Mouse (Mus musculus) MEL (cell line): ENCODE measurements at regions not wholly inside any gene's neighbourhood (a gene's known extent, or its start where the extent isn't known, plus 50 kb on each side); places are given as distances from the start of the nearest gene placed in this dataset.

Source experiments
- DNase-seq: peaks from one replicate; pipeline ENCODE4 v3.0.0; 2011; ENCODE audit warnings: low read depth, low spot score
- H3K27ac ChIP-seq: 2 replicates; pipeline ENCODE4 v1.5.1; 2012; ENCODE audit warnings: low read depth, mild to moderate bottlenecking, control low read depth, low read length, moderate library complexity; ENCODE audit not compliant: control insufficient read depth
- H3K27me3 ChIP-seq, 2 experiments: fragments of 150-350 bp in 1 of 2; sonication (generic) in 1 of 2; 2 replicates each; pipeline ENCODE4 v1.6.1; 2012; ENCODE audit warnings: low read length in 2 of 2, mild to moderate bottlenecking in 2 of 2, improper control_type of control experiment in 1 of 2, moderate library complexity in 1 of 2; ENCODE audit not compliant: insufficient read depth in 2 of 2, control insufficient read depth in 1 of 2
- H3K36me3 ChIP-seq, 2 experiments: 2 replicates each; pipeline ENCODE4 v1.6.1; 2012 to 2014; ENCODE audit warnings: low read length in 2 of 2, improper control_type of control experiment in 1 of 2, inconsistent platforms in 1 of 2, mild to moderate bottlenecking in 1 of 2; ENCODE audit not compliant: insufficient read depth in 2 of 2, control insufficient read depth in 1 of 2
- H3K4me1 ChIP-seq, 2 experiments: fragments of 150-350 bp in 1 of 2; sonication (generic) in 1 of 2; 2 replicates each; pipeline ENCODE4 v1.6.1; 2012; ENCODE audit warnings: low read length in 2 of 2, improper control_type of control experiment in 1 of 2, mild to moderate bottlenecking in 1 of 2; ENCODE audit not compliant: insufficient read depth in 2 of 2, control insufficient read depth in 1 of 2
- H3K4me3 ChIP-seq, 2 experiments: fragments of 150-350 bp in 1 of 2; sonication (generic) in 1 of 2; 2 replicates each; pipeline ENCODE4 v1.5.1; 2012; ENCODE audit warnings: low read depth in 2 of 2, low read length in 2 of 2, mild to moderate bottlenecking in 2 of 2, moderate library complexity in 2 of 2, control low read depth in 1 of 2, improper control_type of control experiment in 1 of 2; ENCODE audit not compliant: control insufficient read depth in 1 of 2, insufficient read depth in 1 of 2
- H3K79me2 ChIP-seq: 2 replicates; pipeline ENCODE4 v1.6.1; 2012; ENCODE audit warnings: mild to moderate bottlenecking, low read length, moderate library complexity; ENCODE audit not compliant: control insufficient read depth, poor library complexity, insufficient read depth
- H3K9ac ChIP-seq: 2 replicates; pipeline ENCODE4 v1.6.1; 2012; ENCODE audit warnings: low read depth, mild to moderate bottlenecking, control low read depth, low read length, moderate library complexity; ENCODE audit not compliant: control insufficient read depth, poor library complexity, severe bottlenecking
- H3K9me3 ChIP-seq: fragments of 150-350 bp; sonication (generic); replicated peaks from 2 replicates; pipeline ENCODE4 v1.6.1; 2012; ENCODE audit warnings: mild to moderate bottlenecking, low read length, improper control_type of control experiment, moderate library complexity; ENCODE audit not compliant: insufficient read depth
- BHLHE40 ChIP-seq: IDR thresholded peaks from 2 replicates; pipeline ENCODE4 v1.6.1; 2012; ENCODE audit warnings: low read depth, mild to moderate bottlenecking, inconsistent platforms, low read length, improper control_type of control experiment, borderline replicate concordance
- CHD1 ChIP-seq: IDR thresholded peaks from 2 replicates; pipeline ENCODE4 v1.6.1; 2012; ENCODE audit warnings: low read depth, mild to moderate bottlenecking, inconsistent platforms, low read length, improper control_type of control experiment
- CHD2 ChIP-seq: IDR thresholded peaks from 2 replicates; pipeline ENCODE4 v1.6.1; 2011; ENCODE audit warnings: low read length, improper control_type of control experiment
- ELF1 ChIP-seq: IDR thresholded peaks from 2 replicates; pipeline ENCODE4 v1.6.1; 2014; ENCODE audit warnings: low read depth, mild to moderate bottlenecking, inconsistent platforms, low read length, improper control_type of control experiment, moderate library complexity
- EP300 ChIP-seq, 2 experiments: IDR thresholded peaks; 2 replicates each; pipeline ENCODE4 v1.6.1; 2011; ENCODE audit warnings: improper control_type of control experiment in 2 of 2, low read length in 2 of 2, low read depth in 1 of 2, mild to moderate bottlenecking in 1 of 2
- ETS1 ChIP-seq: IDR thresholded peaks from 2 replicates; pipeline ENCODE4 v1.6.1; 2012; ENCODE audit warnings: low read depth, mild to moderate bottlenecking, inconsistent platforms, low read length, improper control_type of control experiment, moderate library complexity
- GABPA ChIP-seq: IDR thresholded peaks from 2 replicates; pipeline ENCODE4 v1.6.1; 2012; ENCODE audit warnings: low read depth, mild to moderate bottlenecking, inconsistent platforms, low read length, improper control_type of control experiment, moderate library complexity
- HCFC1 ChIP-seq: IDR thresholded peaks from 2 replicates; pipeline ENCODE4 v1.6.1; 2012; ENCODE audit warnings: low read depth, mild to moderate bottlenecking, inconsistent platforms, low read length, improper control_type of control experiment, moderate library complexity
- JUND ChIP-seq: IDR thresholded peaks from 2 replicates; pipeline ENCODE4 v1.6.1; 2011; ENCODE audit warnings: low read depth, mild to moderate bottlenecking, improper control_type of control experiment, low read length
- KAT2A ChIP-seq: conservative IDR thresholded peaks from 2 replicates; pipeline ENCODE4 v1.6.1; 2012; ENCODE audit warnings: low read depth, low read length, improper control_type of control experiment, inconsistent platforms
- MAX ChIP-seq: IDR thresholded peaks from 2 replicates; pipeline ENCODE4 v1.6.1; 2011; ENCODE audit warnings: low read length, improper control_type of control experiment
- MAZ ChIP-seq: IDR thresholded peaks from 2 replicates; pipeline ENCODE4 v1.6.1; 2012; ENCODE audit warnings: low read depth, mild to moderate bottlenecking, inconsistent platforms, low read length, improper control_type of control experiment
- MXI1 ChIP-seq: IDR thresholded peaks from 2 replicates; pipeline ENCODE4 v1.6.1; 2011; ENCODE audit warnings: mild to moderate bottlenecking, low read depth, low read length, improper control_type of control experiment
- MYB ChIP-seq: IDR thresholded peaks from 2 replicates; pipeline ENCODE4 v1.6.1; 2011; ENCODE audit warnings: mild to moderate bottlenecking, low read depth, low read length, improper control_type of control experiment
- MYC ChIP-seq: IDR thresholded peaks from 2 replicates; pipeline ENCODE4 v1.6.1; 2011; ENCODE audit warnings: low read depth, mild to moderate bottlenecking, low read length, improper control_type of control experiment, moderate library complexity
- NELFE ChIP-seq: IDR thresholded peaks from 2 replicates; pipeline ENCODE4 v1.6.1; 2011; ENCODE audit warnings: low read depth, low read length, improper control_type of control experiment
- POLR2AphosphoS2 ChIP-seq: IDR thresholded peaks from 2 replicates; pipeline ENCODE4 v1.6.1; 2011; ENCODE audit warnings: low read length, improper control_type of control experiment
- POLR2AphosphoS5 ChIP-seq: IDR thresholded peaks from 2 replicates; pipeline ENCODE4 v1.6.1; 2012; ENCODE audit warnings: low read depth, borderline replicate concordance, mild to moderate bottlenecking, inconsistent platforms, low read length, moderate library complexity, mixed read lengths
- RAD21 ChIP-seq: IDR thresholded peaks from 2 replicates; pipeline ENCODE4 v1.6.1; 2011; ENCODE audit warnings: mild to moderate bottlenecking, low read depth, low read length, improper control_type of control experiment
- RCOR1 ChIP-seq: IDR thresholded peaks from 2 replicates; pipeline ENCODE4 v1.6.1; 2012; ENCODE audit warnings: low read depth, mild to moderate bottlenecking, inconsistent platforms, low read length, improper control_type of control experiment
- SIN3A ChIP-seq: IDR thresholded peaks from 2 replicates; pipeline ENCODE4 v1.6.1; 2012; ENCODE audit warnings: low read length, improper control_type of control experiment, inconsistent platforms
- SMC3 ChIP-seq: IDR thresholded peaks from 2 replicates; pipeline ENCODE4 v1.6.1; 2011; ENCODE audit warnings: low read depth, low read length, improper control_type of control experiment
- TCF12 ChIP-seq: IDR thresholded peaks from 2 replicates; pipeline ENCODE4 v1.6.1; 2014; ENCODE audit warnings: low read depth, mild to moderate bottlenecking, inconsistent platforms, low read length, improper control_type of control experiment, moderate library complexity
- UBTF ChIP-seq: IDR thresholded peaks from 2 replicates; pipeline ENCODE4 v1.6.1; 2012; ENCODE audit warnings: low read depth, mild to moderate bottlenecking, inconsistent platforms, low read length, improper control_type of control experiment, moderate library complexity, borderline replicate concordance; ENCODE audit not compliant: insufficient read depth
- USF1 ChIP-seq: IDR thresholded peaks from 2 replicates; pipeline ENCODE4 v1.6.1; 2014; ENCODE audit warnings: low read depth, mild to moderate bottlenecking, inconsistent platforms, low read length, improper control_type of control experiment, moderate library complexity
- USF2 ChIP-seq, 2 experiments: IDR thresholded peaks; 2 replicates each; pipeline ENCODE4 v1.6.1; 2011 to 2012; ENCODE audit warnings: improper control_type of control experiment in 2 of 2, low read length in 2 of 2, borderline replicate concordance in 1 of 2, inconsistent platforms in 1 of 2, low read depth in 1 of 2, mild to moderate bottlenecking in 1 of 2; ENCODE audit not compliant: insufficient read depth in 1 of 2
- ZMIZ1 ChIP-seq: IDR thresholded peaks from 2 replicates; pipeline ENCODE4 v1.6.1; 2012; ENCODE audit warnings: low read depth, mild to moderate bottlenecking, inconsistent platforms, low read length, improper control_type of control experiment, moderate library complexity
- ZNF384 ChIP-seq: IDR thresholded peaks from 2 replicates; pipeline ENCODE4 v1.6.1; 2012; ENCODE audit warnings: low read depth, mild to moderate bottlenecking, inconsistent platforms, low read length, improper control_type of control experiment

DNA sequence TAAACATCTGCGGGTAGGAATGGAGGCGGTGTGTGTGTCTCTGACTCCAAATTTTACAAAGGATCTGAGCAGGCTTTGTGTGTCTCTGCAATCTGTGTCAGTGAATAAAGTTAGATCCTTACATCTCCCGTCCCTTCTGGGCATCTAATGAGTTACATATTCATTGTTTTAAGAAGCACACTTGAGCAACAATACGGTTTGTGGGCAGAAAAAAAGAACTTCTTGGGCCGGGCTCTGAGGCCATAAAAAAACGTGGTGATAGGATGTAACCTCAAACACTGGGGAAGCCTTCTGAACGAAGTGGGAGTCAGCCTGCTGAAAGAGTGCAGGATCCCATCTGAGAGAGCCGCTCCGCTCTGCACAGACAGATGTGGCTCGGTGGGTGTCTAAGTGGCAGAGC is 94.2 kb upstream of the Lef1 start:
- H3K4me3 ChIP-seq = no peak overlapping the region
- H3K9me3 ChIP-seq = no peaks in the 10 kb centered on the region
- no peaks in the 10 kb centered on the region for H3K79me2 ChIP-seq
- no peak overlapping the region for H3K27ac ChIP-seq
- no peak for DNase-seq
- H3K27me3 ChIP-seq = no peaks in the 10 kb centered on the region
- H3K4me1 ChIP-seq = no peaks in the 10 kb centered on the region
- H3K36me3 ChIP-seq = no peaks in the 10 kb centered on the region
- no peak overlapping the region for H3K9ac ChIP-seq
- no peak for TF ChIP-seq MAZ
- TF ChIP-seq UBTF = no peak

GRCm38 (mm10) chr3:131014092-131014716 is 96.1 kb upstream of the Lef1 start:
- H3K4me1 ChIP-seq = no peaks in the 10 kb centered on the region
- no peak overlapping the region for H3K4me3 ChIP-seq
- no peak overlapping the region for H3K27ac ChIP-seq
- H3K9ac ChIP-seq = no peak overlapping the region
- no peaks in the 10 kb centered on the region for H3K27me3 ChIP-seq
- no peak for DNase-seq
- no peaks in the 10 kb centered on the region for H3K36me3 ChIP-seq
- H3K9me3 ChIP-seq = no peaks in the 10 kb centered on the region
- TF ChIP-seq ETS1 = no peak
- no peak for TF ChIP-seq MYB
- TF ChIP-seq EP300 (IDR thresholded peaks at IDR 0.05; ENCODE audit: low read depth in 1 of 2, low read length in 2 of 2) = no peak
- no peak for TF ChIP-seq HCFC1
- no peak for TF ChIP-seq TCF12
- no peak for TF ChIP-seq SIN3A
- no peak for TF ChIP-seq KAT2A
- no peak for TF ChIP-seq CHD2
- TF ChIP-seq UBTF = no peak
- TF ChIP-seq MXI1 = no peak
- no peak for TF ChIP-seq JUND
- TF ChIP-seq BHLHE40 = no peak
- no peak for TF ChIP-seq ELF1
- TF ChIP-seq, all 39 proteins: peak for 0
- no peaks in the 10 kb centered on the region for H3K79me2 ChIP-seq

- H3K9ac ChIP-seq = no peak overlapping the region
- no peak overlapping the region for H3K27ac ChIP-seq
- no peaks in the 10 kb centered on the region for H3K4me1 ChIP-seq
- H3K27me3 ChIP-seq = no peaks in the 10 kb centered on the region; a peak in 1 of 4 replicates
- no peak for DNase-seq
- no peaks in the 10 kb centered on the region for H3K79me2 ChIP-seq
- no peak overlapping the region for H3K4me3 ChIP-seq
- H3K9me3 ChIP-seq = no peaks in the 10 kb centered on the region
- H3K36me3 ChIP-seq = no peaks in the 10 kb centered on the region
- TF ChIP-seq MAX (no peak), POLR2AphosphoS5 (no peak), ZMIZ1 (no peak), ZNF384 (no peak), GABPA (no peak), CHD1 (no peak), RAD21 (no peak), USF2 (IDR thresholded peaks at IDR 0.05; ENCODE audit: borderline replicate concordance in 1 of 2, insufficient read depth in 1 of 2, low read depth in 1 of 2, low read length in 2 of 2) (no peak), USF1 (no peak), RCOR1 (no peak), SMC3 (no peak), POLR2AphosphoS2 (no peak), NELFE (no peak), MYC (no peak), MYB (no peak)
These were observed 109.6 kb upstream of the Lef1 start for GRCm38 (mm10) chr3:131000701-131001100.
